Comparison of ENCODE assay signal across 11 mouse cellular contexts in genomic region chr16:43575507-43575906, GRCm38 (mm10).
DNase-seq lines count a peak whose midpoint lies in the region; ATAC-seq lines count a peak whose summit lies in the region.
"Had no signal": no experiment of that assay in that cellular context is flagged by ENCODE, and none has a peak within 500 bp of the region (broad histone marks: within the 10 kb centered on the region; RNA-seq: fewer than 3 reads in every experiment).

No protein-coding gene starts in this region.

- H3K36me3 ChIP-seq in heart, embryonic 13.5 days = peaks cover 5% of the 10 kb centered on the region; the same call in 1 of the 2 replicates
- H3K36me3 ChIP-seq in forebrain, embryonic 15.5 days = peaks cover 13% of the 10 kb centered on the region; the same call in 1 of the 2 replicates
- peaks cover 6% of the 10 kb centered on the region; the same call in 1 of the 2 replicates for H3K36me3 ChIP-seq in midbrain, embryonic 11.5 days (ENCODE audit: control insufficient read depth, insufficient read depth, low read length)
- H3K36me3 ChIP-seq: liver, embryonic 15.5 days had no signal

- H3K4me2 ChIP-seq in heart, embryonic 13.5 days = peak overlapping the region; percentile 48
- no peak overlapping the region for H3K4me2 ChIP-seq in forebrain, embryonic 15.5 days (replicated peaks)
- H3K4me2 ChIP-seq in midbrain, embryonic 11.5 days = no peak overlapping the region
- H3K4me2 ChIP-seq: liver, embryonic 15.5 days had no signal

- H3K4me3 ChIP-seq in heart, embryonic 13.5 days = no peak overlapping the region
- H3K4me3 ChIP-seq in forebrain, embryonic 15.5 days = no peak overlapping the region
- no peak overlapping the region for H3K4me3 ChIP-seq in midbrain, embryonic 11.5 days (ENCODE audit: low read depth, low read length)
- H3K4me3 ChIP-seq: liver, embryonic 15.5 days had no signal

- no peak for ATAC-seq in heart, embryonic 13.5 days (ENCODE audit: extremely low read depth, insufficient number of reproducible peaks, low FRiP score, low TSS enrichment)
- ATAC-seq in forebrain, embryonic 15.5 days (replicated peaks) = no peak
- no peak for ATAC-seq in midbrain, embryonic 11.5 days (ENCODE audit: low FRiP score)
- ATAC-seq: inflammation-experienced regulatory T-cells, adult 6 months had no signal

- no peaks in the 10 kb centered on the region for H3K27me3 ChIP-seq in heart, embryonic 13.5 days (replicated peaks)
- no peaks in the 10 kb centered on the region for H3K27me3 ChIP-seq in forebrain, embryonic 15.5 days
- H3K27me3 ChIP-seq in midbrain, embryonic 11.5 days (ENCODE audit: control insufficient read depth, insufficient read depth, low read length) = no peaks in the 10 kb centered on the region
- H3K27me3 ChIP-seq: liver, embryonic 15.5 days had no signal

- H3K9me3 ChIP-seq in heart, embryonic 13.5 days = no peaks in the 10 kb centered on the region
- H3K9me3 ChIP-seq in forebrain, embryonic 15.5 days = no peaks in the 10 kb centered on the region
- no peaks in the 10 kb centered on the region for H3K9me3 ChIP-seq in midbrain, embryonic 11.5 days (ENCODE audit: control insufficient read depth, low read length)
- H3K9me3 ChIP-seq: liver, embryonic 15.5 days had no signal

- peak overlapping the region; percentile 78 for H3K27ac ChIP-seq in heart, embryonic 13.5 days (replicated peaks)
- H3K27ac ChIP-seq in forebrain, embryonic 15.5 days (replicated peaks) = peak overlapping the region; percentile 83
- H3K27ac ChIP-seq in midbrain, embryonic 11.5 days (ENCODE audit: low read depth, low read length) = peak overlapping the region; percentile 59
- H3K27ac ChIP-seq: liver, embryonic 15.5 days had no signal

- H3K4me1 ChIP-seq in heart, embryonic 13.5 days = peaks cover 81% of the 10 kb centered on the region
- peaks cover 38% of the 10 kb centered on the region for H3K4me1 ChIP-seq in forebrain, embryonic 15.5 days
- H3K4me1 ChIP-seq in midbrain, embryonic 11.5 days (ENCODE audit: control insufficient read depth, insufficient read depth, low read length) = peaks cover 37% of the 10 kb centered on the region
- H3K4me1 ChIP-seq: liver, embryonic 15.5 days had no signal

- 9% methylated on average over 9 of the region's 9 CpGs for WGBS in heart, embryonic 13.5 days
- 50% methylated on average over 9 of the region's 9 CpGs for WGBS in forebrain, embryonic 15.5 days
- 37% methylated on average over 9 of the region's 9 CpGs for WGBS in midbrain, embryonic 11.5 days

- peak overlapping the region; percentile 51 for H3K9ac ChIP-seq in heart, embryonic 13.5 days
- H3K9ac ChIP-seq in forebrain, embryonic 15.5 days (replicated peaks) = no peak overlapping the region
- peak overlapping the region; percentile 36; the same call in 1 of the 2 replicates for H3K9ac ChIP-seq in midbrain, embryonic 11.5 days (ENCODE audit: low read length)
- H3K9ac ChIP-seq: liver, embryonic 15.5 days had no signal

- no peak for DNase-seq in heart, adult 18-20 months
- DNase-seq in R1 (ENCODE audit: low read depth, low spot score) = peak; percentile 11
- no peak for DNase-seq in midbrain, embryonic 11.5 days (ENCODE audit: low spot score, missing footprints)
- DNase-seq in urinary bladder, adult 2 months (ENCODE audit: low spot score) = no peak
- DNase-seq in adrenal gland, postnatal 4 days (ENCODE audit: low spot score in 2 of 2) = no peak
- no peak for DNase-seq in natural killer cell, adult 2 months (ENCODE audit: low spot score in 2 of 2)
- DNase-seq: right cerebral cortex, postnatal 25 days had no signal
